Mouse (Mus musculus): ENCODE measurements around the gene BC048507.
A peak's percentile ranks its signal among the peaks of the same experiment; 100 is the strongest.

- no peak for TF ChIP-seq POLR2A (IDR thresholded peaks at IDR 0.05; ENCODE audit: low read depth, low read length)
- peak; percentile 37 for TF ChIP-seq CTCF (conservative IDR thresholded peaks at IDR 0.05; ENCODE audit: insufficient read depth, insufficient read length, low read depth, low read length)
Observed at GRCm38 (mm10) chr13:67867899-67868298, 4.8 kb downstream of the BC048507 start.
